Mouse (Mus musculus): ENCODE measurements at regions not wholly inside any gene's neighbourhood (a gene's known extent, or its start where the extent isn't known, plus 50 kb on each side); places are given as distances from the start of the nearest gene placed in this dataset.

DNA sequence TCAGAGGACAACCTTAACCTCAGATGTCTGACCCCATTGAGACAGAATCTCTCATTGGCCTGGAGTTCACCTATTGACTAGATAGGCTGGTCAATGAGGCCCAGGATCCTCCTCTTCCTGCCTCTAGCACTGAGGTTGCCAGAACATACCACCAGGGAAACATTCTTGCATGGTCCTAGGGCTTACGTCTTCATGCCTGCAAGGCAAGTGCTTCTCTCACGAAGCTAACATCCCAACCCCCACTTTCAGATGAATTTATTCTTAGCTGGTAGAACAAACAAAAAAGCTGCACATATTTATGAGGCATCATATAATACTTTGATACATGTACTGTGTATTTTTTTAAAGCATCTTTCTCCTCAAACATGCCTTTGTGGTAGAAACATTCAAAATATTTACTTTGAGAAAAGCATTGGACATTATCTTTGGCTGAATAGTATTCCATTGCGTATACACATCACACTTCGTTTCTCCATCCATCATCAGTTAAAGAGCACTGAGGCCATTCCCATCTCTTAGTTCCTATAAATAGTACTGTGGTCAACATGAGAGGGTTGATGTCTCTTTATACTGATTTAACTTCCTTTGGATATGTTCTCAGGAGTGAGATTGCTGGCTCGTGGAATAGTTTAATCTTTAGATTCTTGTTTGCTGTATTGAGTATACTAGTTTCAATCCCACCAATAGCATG lies 72.2 kb upstream of the Tenm4 start:
- TF ChIP-seq POLR2A (IDR thresholded peaks at IDR 0.05; ENCODE audit: insufficient read depth, low read depth, low read length) (no peak), CTCF (IDR thresholded peaks at IDR 0.05; ENCODE audit: insufficient read depth, low read depth, low read length) (no peak)

Measured in olfactory bulb, adult 2 months (tissue).